In genomic region chr4:46123358-46123757, GRCm38 (mm10) we compare ENCODE assay signal across 23 mouse cellular contexts.
"Had no signal": no experiment of that assay in that cellular context is flagged by ENCODE, and none has a peak within 500 bp of the region (broad histone marks: within the 10 kb centered on the region; RNA-seq: fewer than 3 reads in every experiment).

No protein-coding gene starts in this region.

- H3K4me3 ChIP-seq: heart, embryonic 13.5 days; heart, embryonic 15.5 days; hindbrain, embryonic 13.5 days; hindbrain, embryonic 15.5 days; kidney, embryonic 15.5 days; limb, embryonic 13.5 days; limb, embryonic 15.5 days; liver, embryonic 12.5 days had no signal

- DNase-seq: gastrocnemius, postnatal 14 days; gastrocnemius, postnatal 36 days; heart, adult 18-20 months; heart, postnatal 14 days; heart, postnatal 36 days; kidney, adult 11 months; kidney, adult 9 months; kidney, postnatal 14 days; kidney, postnatal 36 days; layer of hippocampus, adult 9-11 months; layer of hippocampus, postnatal 36 days; left cerebral cortex, postnatal 4 days had no signal

- H3K27ac ChIP-seq: heart, embryonic 13.5 days; heart, embryonic 15.5 days; hindbrain, embryonic 13.5 days; hindbrain, embryonic 15.5 days; hindbrain, postnatal 0 days; kidney, embryonic 15.5 days; kidney, postnatal 0 days; limb, embryonic 13.5 days; limb, embryonic 15.5 days; liver, embryonic 12.5 days; liver, embryonic 14.5 days had no signal

- H3K4me1 ChIP-seq: heart, embryonic 13.5 days; heart, embryonic 15.5 days; hindbrain, embryonic 13.5 days; hindbrain, embryonic 15.5 days; limb, embryonic 13.5 days; liver, embryonic 12.5 days had no signal

- H3K27me3 ChIP-seq: heart, embryonic 13.5 days; heart, embryonic 15.5 days; hindbrain, embryonic 13.5 days; hindbrain, embryonic 15.5 days; kidney, embryonic 15.5 days; limb, embryonic 13.5 days; limb, embryonic 15.5 days; liver, embryonic 12.5 days had no signal
